Mouse (Mus musculus): ENCODE data around the gene Ncoa4.

DNA sequence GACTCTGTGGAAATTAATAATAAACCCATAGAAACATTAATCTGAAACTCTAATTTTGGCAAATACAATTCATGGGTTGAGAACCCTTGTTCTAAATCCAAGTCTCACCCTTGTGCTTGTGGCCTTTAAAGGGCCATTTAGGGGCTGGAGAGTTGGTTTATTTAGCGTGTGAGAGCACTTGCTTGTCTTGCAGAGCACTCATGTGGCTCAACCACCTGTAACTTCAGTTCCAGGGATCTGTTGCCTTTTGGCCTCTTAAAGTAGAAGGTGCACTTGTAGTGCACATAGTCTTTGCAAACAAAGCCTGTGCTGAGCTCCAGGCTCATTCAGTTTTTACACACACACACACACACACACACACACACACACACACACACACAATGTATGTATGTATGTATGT is 7.2 kb downstream of the Ncoa4 start:
- TF ChIP-seq EP300 (IDR thresholded peaks at IDR 0.05; ENCODE audit: low read depth) (no peak), CTCF (IDR thresholded peaks at IDR 0.05; ENCODE audit: low read depth) (no peak)
